Comparison of ENCODE assay signal across 12 mouse cellular contexts in genomic region chr9:44080953-44081352, GRCm38 (mm10). TPM values are rescaled to one million over a fixed set of nuclear protein-coding genes. Genes with fewer than 3 reads are reported as not detected.
DNase-seq lines count a peak whose midpoint lies in the region; ATAC-seq and TF ChIP-seq lines count a peak whose summit lies in the region.
"Had no signal": no experiment of that assay in that cellular context is flagged by ENCODE, and none has a peak within 500 bp of the region (broad histone marks: within the 10 kb centered on the region; RNA-seq: fewer than 3 reads in every experiment).

No protein-coding gene starts in this region.

- no peak overlapping the region for H3K9ac ChIP-seq in embryonic facial prominence, embryonic 14.5 days (ENCODE audit: low read depth, low read length)
- no peak overlapping the region for H3K9ac ChIP-seq in lung, postnatal 0 days (replicated peaks; ENCODE audit: low read depth)
- no peak overlapping the region for H3K9ac ChIP-seq in forebrain, embryonic 12.5 days
- no peak overlapping the region for H3K9ac ChIP-seq in liver, embryonic 11.5 days (ENCODE audit: low read depth, low read length)
- H3K9ac ChIP-seq: neural tube, embryonic 12.5 days had no signal

- no peak overlapping the region for H3K4me3 ChIP-seq in embryonic facial prominence, embryonic 14.5 days (ENCODE audit: low read depth, low read length)
- H3K4me3 ChIP-seq in embryonic facial prominence, embryonic 10.5 days = no peak overlapping the region
- H3K4me3 ChIP-seq in lung, postnatal 0 days (ENCODE audit: low read depth, low read length) = no peak overlapping the region
- no peak overlapping the region for H3K4me3 ChIP-seq in forebrain, embryonic 12.5 days (replicated peaks)
- no peak overlapping the region for H3K4me3 ChIP-seq in liver, embryonic 11.5 days (ENCODE audit: low read depth, low read length)
- H3K4me3 ChIP-seq: forebrain, embryonic 10.5 days; neural tube, embryonic 12.5 days had no signal

- no peak for DNase-seq in embryonic facial prominence, embryonic 14.5 days (ENCODE audit: low spot score)
- DNase-seq in embryonic facial prominence, embryonic 10.5 days (ENCODE audit: low spot score) = no peak
- peak; percentile 57 for DNase-seq in lung, postnatal 0 days (ENCODE audit: low spot score)
- DNase-seq in lung, postnatal 4 days = no peak
- DNase-seq in cerebellum, postnatal 25 days = peak; percentile 20 to 47
- peak; percentile 54 to 69 for DNase-seq in kidney, postnatal 4 days
- DNase-seq in liver, embryonic 11.5 days (ENCODE audit: low spot score) = no peak
- DNase-seq: lung, postnatal 14 days had no signal

- no peak for TF ChIP-seq EP300 in lung, postnatal 0 days (IDR thresholded peaks at IDR 0.05)

- H3K9me3 ChIP-seq in embryonic facial prominence, embryonic 14.5 days (ENCODE audit: control insufficient read depth, low read length) = no peaks in the 10 kb centered on the region
- no peaks in the 10 kb centered on the region for H3K9me3 ChIP-seq in embryonic facial prominence, embryonic 10.5 days
- H3K9me3 ChIP-seq in lung, postnatal 0 days (ENCODE audit: low read length) = no peaks in the 10 kb centered on the region
- H3K9me3 ChIP-seq in forebrain, embryonic 12.5 days = no peaks in the 10 kb centered on the region
- H3K9me3 ChIP-seq in liver, embryonic 11.5 days (ENCODE audit: control insufficient read depth, low read length) = no peaks in the 10 kb centered on the region
- H3K9me3 ChIP-seq: forebrain, embryonic 10.5 days; neural tube, embryonic 12.5 days had no signal

- TF ChIP-seq CTCF in lung, postnatal 0 days (IDR thresholded peaks at IDR 0.05) = no peak

- H3K27ac ChIP-seq in embryonic facial prominence, embryonic 14.5 days (replicated peaks; ENCODE audit: low read depth, low read length) = no peak overlapping the region
- H3K27ac ChIP-seq in embryonic facial prominence, embryonic 10.5 days (replicated peaks) = no peak overlapping the region
- H3K27ac ChIP-seq in lung, postnatal 0 days (ENCODE audit: low read length) = no peak overlapping the region
- H3K27ac ChIP-seq in forebrain, embryonic 12.5 days = no peak overlapping the region
- H3K27ac ChIP-seq in liver, embryonic 11.5 days (ENCODE audit: low read depth, low read length) = no peak overlapping the region
- H3K27ac ChIP-seq: forebrain, embryonic 10.5 days; neural tube, embryonic 12.5 days had no signal

- whole genome bisulfite sequencing in embryonic facial prominence, embryonic 14.5 days = 79% methylated on average over 5 of the region's 5 CpGs
- WGBS in embryonic facial prominence, embryonic 10.5 days = 90% methylated on average over 5 of the region's 5 CpGs
- 61% methylated on average over 5 of the region's 5 CpGs for WGBS in lung, postnatal 0 days
- 87% methylated on average over 5 of the region's 5 CpGs for WGBS in forebrain, embryonic 12.5 days
- 75% methylated on average over 5 of the region's 5 CpGs for WGBS in liver, embryonic 11.5 days

- no peak for ATAC-seq in embryonic facial prominence, embryonic 14.5 days (ENCODE audit: low read depth)
- ATAC-seq in lung, postnatal 0 days = no peak
- no peak for ATAC-seq in forebrain, embryonic 12.5 days (ENCODE audit: low FRiP score)
- ATAC-seq in liver, embryonic 11.5 days (replicated peaks; ENCODE audit: low FRiP score) = no peak

- H3K4me1 ChIP-seq in embryonic facial prominence, embryonic 14.5 days (ENCODE audit: control insufficient read depth, insufficient read depth, low read length) = peaks cover 27% of the 10 kb centered on the region
- H3K4me1 ChIP-seq in embryonic facial prominence, embryonic 10.5 days = peaks cover 46% of the 10 kb centered on the region
- H3K4me1 ChIP-seq in lung, postnatal 0 days (ENCODE audit: insufficient read depth, low read depth, low read length) = peaks cover 27% of the 10 kb centered on the region; the same call in 1 of the 2 replicates
- peaks cover 51% of the 10 kb centered on the region for H3K4me1 ChIP-seq in forebrain, embryonic 12.5 days
- H3K4me1 ChIP-seq in liver, embryonic 11.5 days (replicated peaks; ENCODE audit: control insufficient read depth, insufficient read depth, low read length) = peaks cover 17% of the 10 kb centered on the region

- H3K4me2 ChIP-seq in embryonic facial prominence, embryonic 14.5 days (ENCODE audit: low read depth, low read length) = 0 out of 2 replicates have a peak overlapping the region, but pooled peaks have one; percentile 15
- no peak overlapping the region for H3K4me2 ChIP-seq in lung, postnatal 0 days (replicated peaks; ENCODE audit: low read depth, low read length)
- H3K4me2 ChIP-seq in forebrain, embryonic 12.5 days = no peak overlapping the region
- H3K4me2 ChIP-seq in liver, embryonic 11.5 days = no peak overlapping the region
- H3K4me2 ChIP-seq: neural tube, embryonic 12.5 days had no signal

- H3K27me3 ChIP-seq in embryonic facial prominence, embryonic 14.5 days (replicated peaks; ENCODE audit: control insufficient read depth, insufficient read depth, low read length) = peaks cover 15% of the 10 kb centered on the region; the same call in 1 of the 2 replicates
- peaks cover 80% of the 10 kb centered on the region for H3K27me3 ChIP-seq in embryonic facial prominence, embryonic 10.5 days (replicated peaks; ENCODE audit: low read depth, poor library complexity, severe bottlenecking)
- H3K27me3 ChIP-seq in lung, postnatal 0 days (replicated peaks; ENCODE audit: insufficient read depth, low read length) = 0 out of 2 replicates have a peak, but pooled peaks cover 4% of the 10 kb centered on the region
- H3K27me3 ChIP-seq in forebrain, embryonic 12.5 days = peaks cover 46% of the 10 kb centered on the region
- peaks cover 8% of the 10 kb centered on the region; the same call in 1 of the 2 replicates for H3K27me3 ChIP-seq in liver, embryonic 11.5 days (replicated peaks; ENCODE audit: control insufficient read depth, insufficient read depth, low read length)

- H3K36me3 ChIP-seq in embryonic facial prominence, embryonic 14.5 days (ENCODE audit: control insufficient read depth, insufficient read depth, low read length) = no peaks in the 10 kb centered on the region
- no peaks in the 10 kb centered on the region for H3K36me3 ChIP-seq in embryonic facial prominence, embryonic 10.5 days (replicated peaks)
- H3K36me3 ChIP-seq in lung, postnatal 0 days (ENCODE audit: insufficient read depth, low read length) = no peaks in the 10 kb centered on the region
- H3K36me3 ChIP-seq in forebrain, embryonic 12.5 days (replicated peaks) = no peaks in the 10 kb centered on the region
- no peaks in the 10 kb centered on the region for H3K36me3 ChIP-seq in liver, embryonic 11.5 days (ENCODE audit: control insufficient read depth, insufficient read depth, low read length)
- H3K36me3 ChIP-seq: forebrain, embryonic 10.5 days; neural tube, embryonic 12.5 days had no signal

RNA-seq across cellular contexts. Expression of gene Usp2, which starts 14.1 kb away (rescaled TPM):
- 22.8 and 39.4 TPM in 2 replicates for polyA plus RNA-seq in embryonic facial prominence, embryonic 14.5 days (2014; fragmentation: Nextera tagmentation; extraction: Ambion mirVana)
- polyA plus RNA-seq in embryonic facial prominence, embryonic 10.5 days (2016; fragmentation: Nextera tagmentation; extraction: Ambion mirVana) = 10.7 and 12.0 TPM in 2 replicates
- 11.0 TPM in 2 replicates for polyA plus RNA-seq in lung, postnatal 0 days (2015; fragmentation: Nextera tagmentation; extraction: Ambion mirVana)
- polyA plus RNA-seq in forebrain, embryonic 12.5 days (2016; fragmentation: Nextera tagmentation; extraction: Ambion mirVana) = 10.2 and 14.6 TPM in 2 replicates
- 4.4 and 7.7 TPM in 2 replicates for polyA plus RNA-seq in liver, embryonic 11.5 days (2014; fragmentation: Nextera tagmentation; extraction: Ambion mirVana)

RNA-seq across cellular contexts. Expression of gene Mfrp, which starts 20.6 kb away (rescaled TPM):
- polyA plus RNA-seq in embryonic facial prominence, embryonic 14.5 days (2014; fragmentation: Nextera tagmentation; extraction: Ambion mirVana) = not detected in 2 replicates
- 0.09 and 0.12 TPM in 2 replicates for polyA plus RNA-seq in embryonic facial prominence, embryonic 10.5 days (2016; fragmentation: Nextera tagmentation; extraction: Ambion mirVana)
- polyA plus RNA-seq in lung, postnatal 0 days (2015; fragmentation: Nextera tagmentation; extraction: Ambion mirVana) = 0.08 TPM in 1 of 2 replicates, not detected in the other
- 0.27 and 0.33 TPM in 2 replicates for polyA plus RNA-seq in forebrain, embryonic 12.5 days (2016; fragmentation: Nextera tagmentation; extraction: Ambion mirVana)
- 0.14 TPM in 1 of 2 replicates, not detected in the other for polyA plus RNA-seq in liver, embryonic 11.5 days (2014; fragmentation: Nextera tagmentation; extraction: Ambion mirVana)

RNA-seq across cellular contexts. Expression of gene C1qtnf5, which starts 26.1 kb away (rescaled TPM):
- 4.8 and 5.2 TPM in 2 replicates for polyA plus RNA-seq in embryonic facial prominence, embryonic 14.5 days (2014; fragmentation: Nextera tagmentation; extraction: Ambion mirVana)
- polyA plus RNA-seq in embryonic facial prominence, embryonic 10.5 days (2016; fragmentation: Nextera tagmentation; extraction: Ambion mirVana) = 0.27 and 0.75 TPM in 2 replicates
- 9.8 and 10.3 TPM in 2 replicates for polyA plus RNA-seq in lung, postnatal 0 days (2015; fragmentation: Nextera tagmentation; extraction: Ambion mirVana)
- polyA plus RNA-seq in forebrain, embryonic 12.5 days (2016; fragmentation: Nextera tagmentation; extraction: Ambion mirVana) = 0.58 and 0.73 TPM in 2 replicates
- 0.13 and 0.26 TPM in 2 replicates for polyA plus RNA-seq in liver, embryonic 11.5 days (2014; fragmentation: Nextera tagmentation; extraction: Ambion mirVana)
- polyA plus RNA-seq: forebrain, embryonic 10.5 days had no signal

RNA-seq across cellular contexts. Expression of gene Gm49380, which starts 32.3 kb away (rescaled TPM):
- 0.22 and 0.35 TPM in 2 replicates for polyA plus RNA-seq in embryonic facial prominence, embryonic 14.5 days (2014; fragmentation: Nextera tagmentation; extraction: Ambion mirVana)
- polyA plus RNA-seq in embryonic facial prominence, embryonic 10.5 days (2016; fragmentation: Nextera tagmentation; extraction: Ambion mirVana) = 0.31 and 0.49 TPM in 2 replicates
- polyA plus RNA-seq in lung, postnatal 0 days (2015; fragmentation: Nextera tagmentation; extraction: Ambion mirVana) = 0.29 and 0.30 TPM in 2 replicates
- 0.14 and 0.36 TPM in 2 replicates for polyA plus RNA-seq in forebrain, embryonic 12.5 days (2016; fragmentation: Nextera tagmentation; extraction: Ambion mirVana)
- not detected in 2 replicates for polyA plus RNA-seq in liver, embryonic 11.5 days (2014; fragmentation: Nextera tagmentation; extraction: Ambion mirVana)
- polyA plus RNA-seq: limb, embryonic 11.5 days had no signal

RNA-seq across cellular contexts. Expression of gene Rnf26, which starts 32.4 kb away (rescaled TPM):
- 61.4 and 73.4 TPM in 2 replicates for polyA plus RNA-seq in embryonic facial prominence, embryonic 14.5 days (2014; fragmentation: Nextera tagmentation; extraction: Ambion mirVana)
- polyA plus RNA-seq in embryonic facial prominence, embryonic 10.5 days (2016; fragmentation: Nextera tagmentation; extraction: Ambion mirVana) = 80.1 and 80.9 TPM in 2 replicates
- 18.8 and 19.0 TPM in 2 replicates for polyA plus RNA-seq in lung, postnatal 0 days (2015; fragmentation: Nextera tagmentation; extraction: Ambion mirVana)
- polyA plus RNA-seq in forebrain, embryonic 12.5 days (2016; fragmentation: Nextera tagmentation; extraction: Ambion mirVana) = 69.6 and 69.9 TPM in 2 replicates
- polyA plus RNA-seq in liver, embryonic 11.5 days (2014; fragmentation: Nextera tagmentation; extraction: Ambion mirVana) = 61.1 and 62.3 TPM in 2 replicates

Comparison
In these comparisons a context has a peak if more than half of its experiments do, and no peak if none do; other contexts are left out.
1. DNase-seq: peak in lung, postnatal 0 days (single experiment), cerebellum, postnatal 25 days (2 of 2) and kidney, postnatal 4 days (2 of 2); none in embryonic facial prominence, embryonic 14.5 days (single experiment), embryonic facial prominence, embryonic 10.5 days (single experiment), lung, postnatal 4 days (0 of 2) and liver, embryonic 11.5 days (single experiment).